Mouse (Mus musculus) urinary bladder, adult 2 months (tissue): ENCODE results near the gene Plcd1. TPM values are rescaled to one million over a fixed set of nuclear protein-coding genes. Genes with fewer than 3 reads are reported as not detected.

Source experiments
- DNase-seq: peaks from one replicate; pipeline ENCODE4 v3.0.0; 2022; ENCODE audit warnings: low spot score
- polyA plus RNA-seq: library from polyadenylated mRNA; depleted of rRNA; stranded (reverse); fragments of >200 nt; gene quantifications from 2 replicates; pipeline ENCODE4 v1.2.3, GENCODE M21; 2012

The Plcd1 gene
- polyA plus RNA-seq, 1 experiment: 76.4 TPM

GRCm38 (mm10) chr9:119055336-119055735, 38.0 kb downstream of the Plcd1 start:
- DNase-seq: no peak

GRCm38 (mm10) chr9:119053964-119054576, 39.2 kb downstream of the Plcd1 start:
- DNase-seq: no peak

GRCm38 (mm10) chr9:119052154-119052944, 41.0 kb downstream of the Plcd1 start, which contains the start of gene Vill:
Gene Vill, plus strand, starts transcription at chr9:119052778.
- DNase-seq: no peak

GRCm38 (mm10) chr9:119051158-119051557, 42.1 kb downstream of the Plcd1 start:
- no peak for DNase-seq

GRCm38 (mm10) chr9:119048182-119048903, 45.0 kb downstream of the Plcd1 start:
- no peak for DNase-seq

- DNase-seq: no peak
These were observed 53.1 kb downstream of the Plcd1 start for GRCm38 (mm10) chr9:119040101-119040775.

- DNase-seq: no peak
These were observed 54.7 kb downstream of the Plcd1 start for GRCm38 (mm10) chr9:119038574-119038973.

GRCm38 (mm10) chr9:119037076-119037730, 56.1 kb downstream of the Plcd1 start:
- DNase-seq: no peak

- no peak for DNase-seq
These were observed 57.5 kb downstream of the Plcd1 start for GRCm38 (mm10) chr9:119035836-119036235.

- no peak for DNase-seq
These were observed 58.3 kb downstream of the Plcd1 start for GRCm38 (mm10) chr9:119034676-119035665.

GRCm38 (mm10) chr9:119034069-119034468, 59.2 kb downstream of the Plcd1 start:
- DNase-seq: no peak

GRCm38 (mm10) chr9:119033111-119033921, 60.0 kb downstream of the Plcd1 start:
- DNase-seq: no peak

GRCm38 (mm10) chr9:119032538-119032937, 60.8 kb downstream of the Plcd1 start:
- DNase-seq: no peak

GRCm38 (mm10) chr9:119031772-119032171, 61.5 kb downstream of the Plcd1 start:
- DNase-seq: no peak

GRCm38 (mm10) chr9:119031038-119031437, 62.3 kb downstream of the Plcd1 start:
- no peak for DNase-seq

GRCm38 (mm10) chr9:119029568-119029967, 63.7 kb downstream of the Plcd1 start:
- no peak for DNase-seq

- DNase-seq: no peak
These were observed 64.8 kb downstream of the Plcd1 start for GRCm38 (mm10) chr9:119028226-119029195.

GRCm38 (mm10) chr9:119027337-119027736, 66.0 kb downstream of the Plcd1 start:
- DNase-seq: no peak
